Mouse (Mus musculus) heart, adult 2 months (tissue): Measurements from ENCODE around the gene Ncstn. TPM values are rescaled to one million over a fixed set of nuclear protein-coding genes. Genes with fewer than 3 reads are reported as not detected.
A peak's percentile ranks its signal among the peaks of the same experiment; 100 is the strongest.

Experiments
- DNase-seq, 2 experiments: peaks; one replicate each; pipeline ENCODE4 v3.0.0; 2021
- H3K27ac ChIP-seq: fragments of 200-600 bp; 2 replicates; pipeline ENCODE4 v1.8.1; 2022
- H3K27me3 ChIP-seq: fragments of 200-500 bp; 2 replicates; pipeline ENCODE4 v1.6.1; 2012; ENCODE audit warnings: mild to moderate bottlenecking, low read length, inconsistent platforms, mixed read lengths; ENCODE audit not compliant: control insufficient read depth, insufficient read depth
- H3K36me3 ChIP-seq: fragments of 200-500 bp; 2 replicates; pipeline ENCODE4 v1.6.1; 2012; ENCODE audit warnings: low read length, inconsistent platforms; ENCODE audit not compliant: control insufficient read depth, insufficient read depth
- H3K4me1 ChIP-seq: fragments of 200-500 bp; 2 replicates; pipeline ENCODE4 v1.6.1; 2011; ENCODE audit warnings: low read length; ENCODE audit not compliant: control insufficient read depth, insufficient read depth
- H3K4me3 ChIP-seq: fragments of 200-600 bp; 2 replicates; pipeline ENCODE4 v1.8.1; 2022
- H3K79me2 ChIP-seq: fragments of 200-500 bp; replicated peaks from 2 replicates; pipeline ENCODE4 v1.6.1; 2012; ENCODE audit warnings: mild to moderate bottlenecking, inconsistent platforms, low read length, moderate library complexity, mixed read lengths; ENCODE audit not compliant: control insufficient read depth, insufficient read depth
- H3K9ac ChIP-seq: fragments of 200-500 bp; 2 replicates; pipeline ENCODE4 v1.6.1; 2012; ENCODE audit warnings: low read depth, mild to moderate bottlenecking, control low read depth, inconsistent platforms, low read length, mixed read lengths
- CTCF ChIP-seq: fragments of 200-600 bp; IDR thresholded peaks from 2 replicates; pipeline ENCODE4 v1.8.1; 2022; ENCODE audit warnings: antibody characterized with exemption, mild to moderate bottlenecking, moderate library complexity
- EP300 ChIP-seq: fragments of 200-500 bp; IDR thresholded peaks from 2 replicates; pipeline ENCODE4 v1.6.1; 2011; ENCODE audit warnings: low read depth, low read length, control low read depth; ENCODE audit not compliant: insufficient read depth
- POLR2A ChIP-seq: fragments of 200-500 bp; IDR thresholded peaks from 2 replicates; pipeline ENCODE4 v1.6.1; 2011; ENCODE audit warnings: mild to moderate bottlenecking, low read depth, low read length, control low read depth; ENCODE audit not compliant: insufficient read depth
- WGBS: fragments of 180-500 bp; shearing (Covaris S2); methylation state at CpG from one replicate; pipeline ENCODE4 v1.1.7; 2018; 5-methylcytosine and 5-hydroxymethylcytosine counted together
- intact Hi-C: fragments of 180-260 bp; cut with DNase I; formaldehyde crosslinking; loops from one replicate; pipeline ENCODE4 v1.15.1; 2025
- polyA plus RNA-seq: library from polyadenylated mRNA; depleted of rRNA; stranded (reverse); fragments of >200 nt; gene quantifications from 2 replicates; pipeline ENCODE4 v1.2.3, GENCODE M21; 2012
- total RNA-seq, 2 experiments: library from RNA; stranded (reverse); gene quantifications; 2 replicates each; pipeline ENCODE4 v1.2.3; 2021

Ncstn gene
- total and polyA plus RNA-seq, 3 experiments: 41.5 to 63.3 (median 43.2) TPM

GRCm38 (mm10) chr1:172107777-172108477 lies 25.3 kb upstream of the Ncstn start:
- peak in 1 of 2 experiments; percentile 14 for DNase-seq
- Histone ChIP-seq H3K79me2 (no peaks in the 10 kb centered on the region), H3K27me3 (no peaks in the 10 kb centered on the region), H3K9ac (no peak overlapping the region), H3K4me3 (no peak overlapping the region), H3K4me1 (no peaks in the 10 kb centered on the region), H3K27ac (no peak overlapping the region), H3K36me3 (no peaks in the 10 kb centered on the region; the same call in 1 of the 2 replicates)
- intact Hi-C loops: no loop called here
- 67% methylated on average over 10 of the region's 10 CpGs for WGBS
- TF ChIP-seq EP300 (no peak), CTCF (no peak), POLR2A (no peak)

GRCm38 (mm10) chr1:172105101-172105500 lies 22.5 kb upstream of the Ncstn start:
- Histone ChIP-seq H3K9ac (no peak overlapping the region), H3K4me3 (no peak overlapping the region), H3K4me1 (no peaks in the 10 kb centered on the region), H3K27me3 (no peaks in the 10 kb centered on the region), H3K27ac (no peak overlapping the region), H3K79me2 (no peaks in the 10 kb centered on the region), H3K36me3 (no peaks in the 10 kb centered on the region; the same call in 1 of the 2 replicates)
- TF ChIP-seq POLR2A: no peak
- TF ChIP-seq CTCF: peak; percentile 21
- no peak for TF ChIP-seq EP300
- no peak for DNase-seq
- WGBS: 77% methylated on average over 11 of the region's 11 CpGs
- intact Hi-C loops: no loop called here

- H3K27me3 ChIP-seq: no peaks in the 10 kb centered on the region
- intact Hi-C loops: no loop called here
- H3K4me1 ChIP-seq: no peaks in the 10 kb centered on the region
- no peaks in the 10 kb centered on the region; the same call in 1 of the 2 replicates for H3K36me3 ChIP-seq
- H3K79me2 ChIP-seq: no peaks in the 10 kb centered on the region
- H3K4me3 ChIP-seq: no peak overlapping the region
- no peak overlapping the region for H3K27ac ChIP-seq
- TF ChIP-seq EP300 (no peak), CTCF (no peak), POLR2A (no peak)
- H3K9ac ChIP-seq: no peak overlapping the region
- WGBS: 63% methylated on average over 4 of the region's 4 CpGs
- no peak for DNase-seq
Observed at GRCm38 (mm10) chr1:172103619-172104018, 21.0 kb upstream of the Ncstn start.

- H3K36me3 ChIP-seq: peaks cover 9% of the 10 kb centered on the region
- no peak for TF ChIP-seq CTCF
- no peak overlapping the region for H3K9ac ChIP-seq
- no peak overlapping the region for H3K4me3 ChIP-seq
- H3K79me2 ChIP-seq: no peaks in the 10 kb centered on the region
- 69% methylated on average over 6 of the region's 6 CpGs for WGBS
- no peak for DNase-seq
- no peak overlapping the region for H3K27ac ChIP-seq
- intact Hi-C loops: no loop called here
- no peaks in the 10 kb centered on the region for H3K27me3 ChIP-seq
- H3K4me1 ChIP-seq: no peaks in the 10 kb centered on the region
Observed at GRCm38 (mm10) chr1:172099325-172100033, 16.9 kb upstream of the Ncstn start.

DNA sequence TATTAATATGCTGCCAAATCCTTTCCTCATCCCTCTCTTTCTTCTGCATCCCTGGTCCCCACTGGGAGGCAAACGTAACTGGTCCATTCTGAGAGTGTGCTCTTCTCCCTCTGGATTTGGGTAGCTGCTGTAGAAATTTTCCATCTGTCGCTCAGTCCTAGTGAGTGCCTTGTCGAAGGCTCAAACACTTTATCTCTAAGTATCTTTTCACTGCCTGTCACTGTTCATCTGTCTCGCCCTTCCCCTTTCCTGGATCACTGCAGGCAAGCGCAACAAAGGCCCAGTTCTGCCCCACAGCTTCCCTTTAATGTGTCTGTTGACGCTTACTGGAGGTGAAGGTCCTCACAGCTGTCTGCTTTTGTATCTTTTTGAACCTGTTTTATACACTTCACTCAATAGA lies 12.6 kb upstream of the Ncstn start:
- intact Hi-C loops: no loop called here
- Histone ChIP-seq H3K9ac (no peak overlapping the region), H3K4me1 (no peaks in the 10 kb centered on the region), H3K79me2 (no peaks in the 10 kb centered on the region), H3K4me3 (no peak overlapping the region), H3K27ac (peak overlapping the region; percentile 39), H3K36me3 (peaks cover 24% of the 10 kb centered on the region), H3K27me3 (no peaks in the 10 kb centered on the region)
- 27% methylated on average over 6 of the region's 6 CpGs for WGBS
- no peak for DNase-seq
- TF ChIP-seq CTCF (no peak), POLR2A (no peak), EP300 (no peak)

GRCm38 (mm10) chr1:172094295-172094694 lies 11.7 kb upstream of the Ncstn start:
- no peak for DNase-seq
- no peaks in the 10 kb centered on the region for H3K4me1 ChIP-seq
- no peak overlapping the region for H3K4me3 ChIP-seq
- H3K36me3 ChIP-seq: peaks cover 28% of the 10 kb centered on the region
- no peak for TF ChIP-seq POLR2A
- no peak for TF ChIP-seq EP300
- TF ChIP-seq CTCF: no peak
- H3K9ac ChIP-seq: no peak overlapping the region
- H3K79me2 ChIP-seq: no peaks in the 10 kb centered on the region; the same call in 1 of the 2 replicates
- no peaks in the 10 kb centered on the region for H3K27me3 ChIP-seq
- intact Hi-C loops: no loop called here
- peak overlapping the region; percentile 39 for H3K27ac ChIP-seq
